Mouse (Mus musculus): ENCODE measurements around the gene Gm20509. TPM values are rescaled to one million over a fixed set of nuclear protein-coding genes. Genes with fewer than 3 reads are reported as not detected.
A peak's percentile ranks its signal among the peaks of the same experiment; 100 is the strongest.
"Not testable (repeated sequence)": the region's sequence is repeated elsewhere in the genome, so short reads cannot be mapped to it uniquely, and the experiment has no call there.

Gm20509 gene
- total RNA-seq, 2 experiments from 2014 or later: not detected

DNA sequence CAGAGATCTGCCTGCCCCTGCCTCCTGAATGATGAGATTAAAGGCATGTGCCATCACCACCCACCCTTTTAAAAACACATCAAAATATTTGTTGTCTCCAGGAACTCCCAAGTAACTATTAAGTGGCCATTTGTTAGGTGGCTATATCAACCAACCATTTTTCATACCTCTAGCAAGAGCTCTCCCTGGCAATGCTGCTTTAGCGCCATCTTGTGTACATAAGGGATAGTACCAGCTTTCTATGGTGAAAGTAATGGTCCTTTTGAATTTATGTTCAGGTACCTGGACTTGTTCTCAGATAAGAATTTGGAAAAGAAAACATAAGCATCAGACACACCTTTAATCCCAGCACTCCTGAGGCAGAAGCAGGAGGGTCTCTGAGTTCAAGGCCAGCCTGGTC lies 10.5 kb upstream of the Gm20509 start:
- intact Hi-C loops (cut with DNase I): loop anchor here (1.0 to 10.0 kb wide), 3 partner anchors 47 to 327 kb away; partner anchors contain the start of gene Rab27a
- DNase-seq (ENCODE audit: low spot score in 2 of 2): peak; percentile 61 to 72

DNA sequence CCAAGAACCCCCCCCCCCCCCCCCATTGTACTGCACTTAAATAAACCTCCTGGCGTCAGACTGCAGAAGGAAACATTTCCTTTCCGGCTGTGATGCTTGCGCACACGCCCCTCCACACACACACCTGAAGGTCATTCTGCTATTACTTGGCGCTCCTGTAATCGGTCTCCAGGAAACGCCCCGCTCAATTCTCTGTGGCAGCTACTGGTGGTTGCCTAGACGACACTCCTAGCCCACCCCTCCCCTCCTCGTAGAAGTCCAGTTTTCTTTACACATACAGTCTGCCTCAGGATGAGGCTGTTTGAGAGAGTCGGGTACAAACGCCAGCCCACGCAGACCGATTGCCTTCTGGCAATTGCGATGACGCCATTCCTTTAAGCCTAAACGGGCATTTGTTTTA lies 7.7 kb upstream of the Gm20509 start:
- DNase-seq (ENCODE audit: low spot score in 2 of 2): peak; percentile 33 to 55
- intact Hi-C loops (cut with DNase I): loop anchor here (5.0 to 10.0 kb wide), 2 partner anchors 127 to 330 kb away; no protein-coding TSS in a partner anchor

DNA sequence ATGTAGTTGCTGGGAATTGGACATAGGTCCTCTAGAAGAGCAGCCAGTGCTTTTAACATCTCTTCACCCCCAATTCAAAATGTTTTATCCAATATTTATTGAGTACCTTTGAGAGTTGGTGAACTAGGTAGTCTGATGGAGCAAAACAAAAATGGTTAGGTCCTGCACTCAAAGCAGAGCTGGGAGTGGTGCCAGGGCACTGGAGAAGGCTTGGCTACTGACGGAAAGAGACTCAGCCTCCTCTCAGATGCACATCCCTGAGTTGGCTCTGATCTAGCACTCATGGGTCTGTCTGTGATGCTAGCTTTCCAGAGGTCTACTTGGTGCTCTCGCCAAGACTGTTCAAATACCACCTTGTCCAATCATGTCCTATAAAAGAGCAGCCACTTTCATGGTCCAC lies 4.4 kb upstream of the Gm20509 start:
- intact Hi-C loops (cut with DNase I): loop anchor here (10.0 kb wide), 1 partner anchor 333 kb away; no protein-coding TSS in a partner anchor
- no peak for DNase-seq (ENCODE audit: low spot score in 2 of 2)

DNA sequence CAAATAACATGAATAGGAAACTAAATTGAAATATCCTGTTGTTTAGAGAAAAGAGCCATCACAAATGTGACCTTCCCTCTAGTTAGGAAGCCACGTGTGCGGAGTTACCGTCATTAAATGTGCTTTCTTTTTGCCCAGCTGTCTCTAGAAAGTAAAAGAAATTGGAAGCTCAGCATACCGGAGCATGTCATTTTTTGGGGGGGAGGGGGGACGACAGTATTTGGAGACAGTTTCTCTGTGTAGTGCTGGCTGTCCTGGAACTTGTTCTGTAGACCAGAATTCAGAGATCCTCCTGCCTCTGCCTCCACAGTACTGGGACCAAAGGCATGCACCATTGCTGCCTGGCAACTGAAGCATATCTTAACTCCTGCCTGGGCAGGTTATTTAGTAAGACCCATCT lies 734 bp upstream of the Gm20509 start, which contains the start of gene Khdc3:
Gene Khdc3 (plus strand): TSS at position 301 of the 400 bp plus-strand sequence.
- DNase-seq (ENCODE audit: low spot score in 2 of 2): no peak
- intact Hi-C loops (cut with DNase I): no loop called here

DNA sequence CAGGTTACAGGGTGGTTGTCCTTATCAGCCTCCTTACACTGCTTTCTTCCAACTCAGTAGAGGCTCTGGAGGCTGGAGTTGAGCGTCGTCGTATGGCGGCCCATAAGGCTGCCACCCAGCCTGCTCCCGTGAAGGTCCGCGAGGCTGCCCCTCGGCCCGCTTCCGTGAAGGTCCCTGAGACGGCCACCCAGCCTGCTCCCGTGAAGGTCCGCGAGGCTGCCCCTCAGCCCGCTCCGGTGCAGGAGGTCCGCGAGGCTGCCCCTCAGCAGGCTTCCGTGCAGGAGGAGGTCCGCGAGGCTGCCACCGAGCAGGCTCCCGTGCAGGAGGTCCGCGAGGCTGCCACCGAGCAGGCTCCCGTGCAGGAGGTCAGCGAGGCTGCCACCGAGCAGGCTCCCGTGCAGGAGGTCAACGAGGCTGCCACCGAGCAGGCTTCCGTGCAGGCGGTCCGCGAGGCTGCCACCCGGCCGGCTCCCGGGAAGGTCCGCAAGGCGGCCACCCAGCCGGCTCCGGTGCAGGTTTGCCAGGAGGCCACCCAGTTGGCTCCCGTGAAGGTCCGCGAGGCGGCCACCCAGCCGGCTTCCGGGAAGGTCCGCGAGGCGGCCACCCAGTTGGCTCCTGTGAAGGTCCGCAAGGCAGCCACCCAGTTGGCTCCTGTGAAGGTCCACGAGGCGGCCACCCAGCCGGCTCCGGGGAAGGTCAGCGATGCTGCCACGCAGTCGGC lies 1.0 kb downstream of the Gm20509 start:
- intact Hi-C loops (cut with DNase I): no loop called here
- no peak for DNase-seq (ENCODE audit: low spot score in 2 of 2)

DNA sequence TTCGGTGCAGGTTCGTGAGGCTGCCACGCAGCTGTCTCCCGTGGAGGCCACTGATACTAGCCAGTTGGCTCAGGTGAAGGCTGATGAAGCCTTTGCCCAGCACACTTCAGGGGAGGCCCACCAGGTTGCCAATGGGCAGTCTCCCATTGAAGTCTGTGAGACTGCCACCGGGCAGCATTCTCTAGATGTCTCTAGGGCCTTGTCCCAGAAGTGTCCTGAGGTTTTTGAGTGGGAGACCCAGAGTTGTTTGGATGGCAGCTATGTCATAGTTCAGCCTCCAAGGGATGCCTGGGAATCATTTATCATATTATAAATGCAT lies 1.6 kb downstream of the Gm20509 start:
- DNase-seq (ENCODE audit: low spot score in 2 of 2): no peak
- intact Hi-C loops (cut with DNase I): no loop called here

DNA sequence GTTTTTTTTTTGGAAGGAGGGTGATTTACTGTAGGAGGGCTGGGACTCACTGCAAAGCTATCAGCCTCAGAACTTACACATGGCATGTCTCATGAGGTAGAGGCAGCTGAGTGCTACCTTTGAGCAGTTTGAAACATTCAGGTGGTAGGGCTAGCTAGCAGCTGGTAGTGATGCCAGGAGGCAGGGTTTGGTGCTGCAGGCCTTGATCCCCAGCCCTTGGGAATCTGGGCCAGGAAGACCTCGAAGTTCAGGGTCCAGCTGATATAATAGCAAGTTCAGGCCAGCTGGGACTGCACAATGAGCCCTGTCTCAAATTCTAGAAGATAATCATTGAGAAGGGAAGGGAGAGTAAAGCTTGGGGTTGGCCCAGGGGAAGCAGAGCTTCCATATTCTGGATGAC lies 2.9 kb downstream of the Gm20509 start:
- DNase-seq (ENCODE audit: low spot score in 2 of 2): no peak
- intact Hi-C loops (cut with DNase I): no loop called here

DNA sequence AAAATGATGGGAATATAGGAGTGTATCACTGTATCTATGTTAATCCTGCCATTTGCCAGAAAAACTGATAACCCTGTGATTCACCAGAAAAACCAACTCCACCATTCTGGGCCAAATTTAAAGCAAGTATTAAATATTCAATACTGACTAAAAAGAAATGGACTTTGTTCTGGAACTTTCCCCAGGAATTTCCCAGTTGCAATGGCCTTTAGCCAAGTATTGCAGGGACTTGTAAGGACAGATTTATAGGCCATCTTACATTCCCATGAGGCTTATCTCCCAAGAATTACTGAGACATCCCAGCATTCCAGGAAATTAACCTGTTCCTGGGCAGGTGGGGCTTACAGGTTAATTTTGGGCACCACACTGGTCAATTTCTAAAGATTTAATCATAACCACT lies 3.5 kb downstream of the Gm20509 start:
- intact Hi-C loops (cut with DNase I): no loop called here
- DNase-seq (ENCODE audit: low spot score in 2 of 2): no peak

DNA sequence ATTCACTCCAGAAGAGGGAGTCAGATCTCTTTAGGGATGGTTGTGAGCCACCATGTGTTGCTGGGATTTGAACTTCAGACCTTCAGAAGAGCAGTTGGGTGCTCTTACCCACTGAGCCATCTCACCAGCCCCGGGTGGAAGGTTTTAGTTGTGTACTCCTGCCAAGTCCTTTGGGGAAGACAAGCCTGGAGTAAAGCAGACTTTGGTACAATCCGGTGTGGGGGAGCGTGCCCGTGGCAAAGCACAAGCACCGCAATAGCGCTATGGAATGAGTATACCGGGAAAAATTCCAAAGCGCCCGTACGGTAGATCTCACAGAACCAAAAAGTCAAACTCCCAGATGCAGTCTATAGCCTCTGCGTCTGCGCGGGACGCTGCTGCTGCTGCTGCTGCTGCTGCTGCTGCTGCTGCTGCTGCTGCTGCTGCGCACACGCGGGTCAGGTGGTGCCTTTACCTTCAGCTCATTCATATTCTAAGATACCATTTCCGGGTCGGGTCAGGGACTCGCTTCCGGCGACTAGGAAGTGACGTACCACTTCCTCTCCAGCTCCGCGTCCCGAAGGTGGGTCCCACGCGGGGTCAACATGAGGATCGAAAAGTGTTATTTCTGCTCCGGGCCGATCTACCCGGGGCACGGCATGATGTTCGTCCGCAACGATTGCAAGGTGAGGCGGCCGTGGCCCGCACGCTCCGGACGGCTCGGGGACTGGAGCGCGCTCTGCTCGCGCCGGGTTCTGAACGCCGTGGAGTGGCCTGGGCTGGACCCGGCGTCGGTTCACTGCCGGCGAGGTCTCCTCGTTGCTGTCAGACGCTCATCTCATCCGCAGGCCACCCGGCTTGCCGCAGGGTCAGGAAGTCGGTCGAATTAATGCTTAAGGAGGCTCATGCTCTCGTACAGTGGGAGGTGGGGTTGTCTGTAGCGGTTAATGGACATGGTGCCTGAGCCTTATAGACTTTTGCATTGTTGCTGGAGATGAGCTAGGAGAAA lies 10.9 kb downstream of the Gm20509 start, which contains the start of gene Rsl24d1:
Gene Rsl24d1 (plus strand): TSS at position 508 of the 988 bp plus-strand sequence.
- DNase-seq (ENCODE audit: low spot score in 2 of 2): peak; percentile 93 to 95
- intact Hi-C loops (cut with DNase I): no loop called here

DNA sequence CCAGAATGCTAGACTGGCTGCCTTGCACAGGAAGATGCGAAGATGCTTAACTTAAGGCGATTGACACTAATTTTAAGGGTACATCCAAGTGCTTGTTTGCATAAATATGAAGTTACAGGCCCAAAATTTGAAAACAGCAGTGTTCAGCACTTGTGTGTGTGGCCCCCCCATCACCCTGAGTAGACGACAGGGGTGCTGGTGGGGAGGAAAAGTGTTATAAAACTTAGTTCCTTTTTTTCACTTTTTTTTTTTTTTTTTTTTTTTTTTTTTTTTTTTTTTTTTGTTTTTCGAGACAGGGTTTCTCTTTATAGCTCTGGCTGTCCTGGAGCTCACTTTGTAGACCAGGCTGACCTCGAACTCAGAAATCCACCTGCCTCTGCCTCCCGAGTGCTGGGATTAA lies 14.4 kb downstream of the Gm20509 start:
- intact Hi-C loops (cut with DNase I); DNase-seq (ENCODE audit: low spot score in 2 of 2): not testable (repeated sequence)

DNA sequence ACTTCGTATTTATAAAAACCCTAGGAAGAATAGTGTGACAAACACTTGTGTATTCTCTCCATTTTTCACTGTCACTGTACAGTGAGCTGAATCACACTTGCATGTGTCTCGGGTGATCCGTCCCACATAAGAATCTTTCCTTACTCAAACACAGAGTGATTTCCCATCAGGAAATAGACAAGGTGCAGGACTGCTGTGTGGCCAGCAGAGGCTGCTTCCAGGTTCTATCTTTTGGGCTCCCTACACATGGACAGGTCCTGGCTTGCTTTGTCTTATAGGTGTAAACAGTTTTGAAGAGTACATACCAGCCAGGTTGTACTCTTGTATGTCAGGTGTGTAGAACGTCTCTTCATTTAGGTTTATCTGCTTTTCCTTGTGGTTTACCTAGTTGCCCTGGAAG lies 15.7 kb downstream of the Gm20509 start:
- DNase-seq (ENCODE audit: low spot score in 2 of 2): no peak
- intact Hi-C loops (cut with DNase I): no loop called here

DNA sequence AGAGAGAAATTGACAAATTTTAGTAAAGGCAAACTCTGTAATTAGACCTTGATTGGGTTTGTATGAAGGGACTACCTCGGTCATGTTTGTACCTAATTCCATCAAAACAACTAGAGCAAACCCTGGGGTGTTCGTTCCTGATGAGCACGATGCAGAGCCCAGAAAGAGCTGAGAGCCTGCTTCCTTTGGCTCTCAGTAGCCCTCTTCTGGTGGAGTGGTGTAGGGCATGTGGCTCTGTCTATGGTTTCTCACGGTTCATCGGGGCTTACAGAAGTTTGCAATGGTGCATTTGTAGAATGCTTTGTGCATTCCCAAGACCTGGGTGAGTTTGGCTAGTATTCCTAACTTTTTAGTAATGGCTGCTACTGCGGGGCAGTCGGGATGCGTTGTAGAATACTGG lies 19.5 kb downstream of the Gm20509 start:
- intact Hi-C loops (cut with DNase I): no loop called here
- peak; percentile 40 to 47 for DNase-seq (ENCODE audit: low spot score in 2 of 2)

DNA sequence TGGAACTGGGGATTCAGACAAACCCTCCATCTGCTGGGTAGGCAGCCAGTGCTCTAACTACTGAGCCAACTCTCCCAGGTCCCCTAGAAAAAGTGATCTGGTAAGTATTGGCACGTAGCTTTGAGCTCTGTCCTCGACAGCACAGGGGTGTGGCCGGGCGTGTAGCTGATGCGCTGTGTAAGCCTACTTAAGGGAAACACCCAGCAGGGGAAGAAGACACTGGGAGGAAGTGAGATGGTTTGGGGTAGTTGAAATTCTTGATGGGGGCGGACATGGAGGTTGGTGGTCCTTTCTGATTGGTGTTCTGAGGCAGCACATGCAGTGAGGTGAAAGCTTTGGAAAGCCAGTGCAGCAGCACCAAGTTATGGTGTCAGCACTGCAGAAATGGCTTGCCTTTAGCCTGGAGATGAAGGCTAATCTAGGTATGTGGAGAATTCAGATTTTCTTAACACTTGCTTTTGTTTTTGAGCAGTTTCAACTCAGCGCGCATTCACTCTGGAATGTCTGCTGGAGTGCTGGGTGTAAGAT lies 22.8 kb downstream of the Gm20509 start:
- DNase-seq (ENCODE audit: low spot score in 2 of 2): no peak
- intact Hi-C loops (cut with DNase I): no loop called here

DNA sequence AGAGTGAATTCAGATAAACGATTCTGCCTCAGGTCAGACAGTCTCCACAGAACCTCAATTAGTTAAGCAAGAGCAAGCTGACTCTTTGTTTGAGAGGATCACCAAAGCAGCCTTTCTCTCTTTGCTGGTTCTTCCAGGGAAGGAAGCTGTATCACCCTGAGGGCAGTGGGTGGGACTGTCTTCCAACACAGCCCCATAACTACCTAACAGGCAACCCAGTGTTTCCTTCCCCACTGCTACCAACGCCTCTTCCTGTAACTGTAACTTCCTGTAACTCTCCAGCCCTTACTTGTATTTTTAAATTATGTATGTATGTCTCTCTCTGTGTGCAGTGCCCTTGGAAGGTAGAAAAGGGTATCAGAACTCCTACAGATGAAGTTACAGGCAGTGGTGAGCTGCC lies 25.2 kb downstream of the Gm20509 start:
- DNase-seq (ENCODE audit: low spot score in 2 of 2): no peak
- intact Hi-C loops (cut with DNase I): no loop called here

DNA sequence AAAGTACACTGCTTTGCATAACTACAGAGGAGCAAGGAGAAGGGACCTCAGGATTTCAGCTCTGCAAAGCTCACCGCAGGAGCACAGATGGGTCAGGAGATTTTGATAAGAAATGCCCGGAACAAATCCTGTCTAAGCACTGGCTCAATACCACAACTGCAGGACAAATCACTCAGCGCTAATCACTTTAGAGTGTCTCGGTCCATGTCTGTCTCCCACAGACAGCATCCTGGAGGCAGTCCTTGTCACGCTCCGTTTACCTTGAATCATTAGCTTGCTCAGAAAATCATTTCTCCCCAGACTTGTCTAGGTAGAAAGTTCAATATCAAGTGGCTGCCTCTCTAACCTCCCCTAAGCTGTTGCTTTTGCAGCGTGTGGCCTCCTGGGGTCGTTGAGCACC lies 27.6 kb downstream of the Gm20509 start:
- intact Hi-C loops (cut with DNase I): no loop called here
- DNase-seq (ENCODE audit: low spot score in 2 of 2): no peak

DNA sequence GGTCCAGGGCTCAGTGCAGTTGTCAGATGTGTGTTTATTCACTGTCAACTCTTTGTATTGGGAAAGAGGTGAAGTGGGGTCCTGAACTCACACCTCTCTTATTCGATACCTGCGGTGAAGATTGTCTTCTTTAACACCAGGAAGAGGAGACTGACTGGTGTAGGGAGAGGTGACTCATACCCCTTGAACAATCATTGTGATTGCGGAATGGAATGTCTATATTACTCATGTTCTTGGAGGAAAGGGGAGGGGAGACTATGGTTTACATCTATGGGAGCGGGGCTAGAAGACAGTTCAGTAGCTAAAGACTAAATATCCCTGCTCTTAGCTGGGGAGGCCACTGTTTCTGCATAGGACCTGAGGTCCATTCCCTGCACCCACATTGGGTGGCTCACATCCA lies 28.3 kb downstream of the Gm20509 start:
- no peak for DNase-seq (ENCODE audit: low spot score in 2 of 2)
- intact Hi-C loops (cut with DNase I): no loop called here

DNA sequence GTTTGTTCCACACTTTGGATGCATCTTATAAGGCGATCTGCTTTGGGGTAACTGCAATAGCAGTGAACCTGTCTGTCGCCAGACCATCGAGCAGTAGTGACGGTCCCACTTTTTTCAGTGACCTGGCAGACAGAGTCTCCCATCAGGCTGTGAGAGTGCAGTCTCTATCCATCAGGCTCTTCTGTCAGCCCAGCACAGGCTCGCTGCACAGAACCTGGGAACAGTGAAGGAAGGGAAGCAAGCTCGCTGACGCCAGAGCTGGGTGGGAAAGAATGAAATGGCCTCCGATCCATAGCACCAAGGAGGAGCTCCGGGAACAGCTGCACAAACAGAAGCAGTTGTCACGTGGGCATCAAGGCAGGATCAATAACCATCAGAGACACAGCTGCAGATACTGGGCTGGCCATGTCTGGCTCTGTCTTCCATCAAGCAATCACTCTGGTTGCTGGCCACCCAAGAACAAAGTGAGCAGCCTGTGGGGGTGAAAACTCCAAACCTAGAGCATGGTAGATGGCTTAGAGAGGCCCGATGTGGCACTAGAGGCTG lies 35.1 kb downstream of the Gm20509 start:
- intact Hi-C loops (cut with DNase I): no loop called here
- no peak for DNase-seq (ENCODE audit: low spot score in 2 of 2)

DNA sequence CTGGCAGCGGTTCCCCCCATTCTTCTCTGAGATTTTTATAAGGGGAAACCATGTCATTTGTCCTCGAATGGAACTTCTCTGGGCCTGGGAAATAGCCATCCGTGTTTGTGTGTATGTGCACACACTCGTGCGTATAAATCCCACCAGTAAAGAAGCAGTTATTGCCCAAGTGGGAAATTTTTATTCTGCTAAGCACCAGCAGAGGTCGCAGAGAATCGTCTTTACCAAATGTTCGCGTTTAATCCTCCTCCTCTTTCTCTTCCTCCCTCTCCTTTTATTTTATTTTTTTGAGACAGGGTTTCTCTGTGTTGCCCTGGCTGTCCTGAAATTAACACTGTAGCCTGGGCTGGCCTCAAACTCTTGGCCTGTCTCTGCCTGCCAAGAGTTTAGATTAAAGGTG lies 52.1 kb downstream of the Gm20509 start:
- intact Hi-C loops (cut with DNase I): loop anchor here (10.0 kb wide), 1 partner anchor 920 kb away; no protein-coding TSS in a partner anchor
- peak in 1 of 2 experiments; percentile 35 for DNase-seq (ENCODE audit: low spot score in 2 of 2)

DNA sequence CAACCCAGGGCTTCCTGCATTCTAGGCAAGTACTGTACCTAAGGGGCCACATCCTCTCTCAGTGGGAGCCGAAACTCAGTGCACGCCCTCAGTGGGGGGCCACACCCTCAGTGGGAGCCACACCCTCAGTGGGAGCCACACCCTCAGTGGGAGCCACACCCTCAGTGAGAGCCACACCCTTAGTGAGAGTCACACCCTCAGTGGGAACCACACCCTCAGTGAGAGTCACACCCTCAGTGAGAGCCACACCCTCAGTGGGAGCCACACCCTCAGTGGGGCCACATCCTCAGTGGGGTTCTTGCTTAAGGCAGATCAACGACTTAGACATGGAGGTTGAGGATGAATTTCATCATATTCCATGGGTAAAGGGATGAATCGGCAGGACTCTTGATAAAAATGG lies 55.7 kb downstream of the Gm20509 start:
- no peak for DNase-seq (ENCODE audit: low spot score in 2 of 2)
- intact Hi-C loops (cut with DNase I): loop anchor here (10.0 kb wide), 1 partner anchor 917 kb away; no protein-coding TSS in a partner anchor

DNA sequence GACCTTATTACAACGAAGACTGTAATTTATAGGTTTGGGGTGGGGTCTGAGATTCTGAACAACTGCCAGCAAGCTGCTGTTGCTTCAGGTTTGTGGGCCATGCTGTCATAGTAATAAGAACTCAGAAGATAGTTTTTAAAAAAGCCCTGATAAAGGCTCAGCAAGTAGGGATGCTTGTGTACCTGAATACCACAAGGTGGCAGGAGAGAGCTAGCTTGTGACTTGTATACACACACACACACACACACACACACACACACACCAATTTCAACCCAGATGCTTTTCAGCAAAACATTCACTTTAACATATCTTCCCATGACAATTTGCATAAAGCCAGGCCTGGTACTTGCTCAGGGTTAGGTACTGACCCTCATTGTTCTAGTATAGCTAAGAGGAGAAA lies 57.0 kb downstream of the Gm20509 start:
- intact Hi-C loops (cut with DNase I): loop anchor here (10.0 kb wide), 1 partner anchor 916 kb away; no protein-coding TSS in a partner anchor
- DNase-seq (ENCODE audit: low spot score in 2 of 2): peak; percentile 45 to 62

Data from left cerebral cortex, postnatal 14 days (tissue).